Comparison of ENCODE assay signal across 16 mouse cellular contexts in the genomic region with DNA sequence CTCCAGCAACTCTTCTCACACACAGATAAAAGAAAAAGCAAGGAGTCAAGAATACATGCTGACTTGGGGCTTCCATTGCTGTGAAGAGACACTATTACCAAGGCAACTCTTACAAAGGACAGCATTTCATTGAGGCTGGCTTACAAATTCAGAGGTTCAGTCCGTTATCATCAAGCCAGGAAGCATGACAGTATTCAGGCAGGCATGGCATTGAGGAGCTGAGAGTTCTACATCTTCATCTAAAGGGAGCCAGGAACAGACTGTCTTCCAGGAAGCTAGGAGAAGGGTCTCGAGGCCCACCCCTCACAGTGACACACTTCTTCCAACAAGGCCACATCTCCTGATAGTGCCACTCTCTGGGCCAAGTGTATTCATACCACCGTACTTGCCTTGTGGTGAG.
"Had no signal": no experiment of that assay in that cellular context is flagged by ENCODE, and none has a peak within 500 bp of the region (broad histone marks: within the 10 kb centered on the region; RNA-seq: fewer than 3 reads in every experiment).

No protein-coding gene starts in this region.

- DNase-seq: retina, postnatal 1 day; right cerebral cortex, adult 18-20 months; right cerebral cortex, postnatal 14 days; right cerebral cortex, postnatal 25 days; right cerebral cortex, postnatal 4 days; spleen, adult 18-20 months; thymus, adult 18-20 months; thymus, adult 2 months; thymus, postnatal 14 days; thymus, postnatal 25 days; thymus, postnatal 36 days; thymus, postnatal 4 days had no signal

- H3K27me3 ChIP-seq: stomach, embryonic 15.5 days had no signal

- H3K9me3 ChIP-seq: neural tube, embryonic 13.5 days; neural tube, embryonic 15.5 days; stomach, embryonic 15.5 days had no signal

- H3K4me2 ChIP-seq: neural tube, embryonic 13.5 days; neural tube, embryonic 15.5 days; stomach, embryonic 15.5 days had no signal

- H3K27ac ChIP-seq: neural tube, embryonic 13.5 days; neural tube, embryonic 15.5 days; stomach, embryonic 15.5 days; stomach, postnatal 0 days had no signal

- H3K9ac ChIP-seq: neural tube, embryonic 13.5 days; neural tube, embryonic 15.5 days; stomach, embryonic 15.5 days had no signal

- H3K4me3 ChIP-seq: neural tube, embryonic 13.5 days; neural tube, embryonic 15.5 days; stomach, embryonic 15.5 days had no signal

- H3K36me3 ChIP-seq: neural tube, embryonic 13.5 days; neural tube, embryonic 15.5 days; stomach, embryonic 15.5 days had no signal

- H3K4me1 ChIP-seq: neural tube, embryonic 13.5 days; neural tube, embryonic 15.5 days; stomach, embryonic 15.5 days had no signal
